Mouse (Mus musculus): ENCODE measurements around the gene Foxd1.

Gene Foxd1

GRCm38 (mm10) chr13:98389092-98389491, 35.0 kb downstream of the Foxd1 start:
- DNase-seq (ENCODE audit: low spot score in 2 of 2): no peak

GRCm38 (mm10) chr13:98390363-98390762, 36.3 kb downstream of the Foxd1 start:
- DNase-seq (ENCODE audit: low spot score in 2 of 2): no peak

- DNase-seq (ENCODE audit: low spot score in 2 of 2): no peak
Observed at GRCm38 (mm10) chr13:98390771-98391634, 37.0 kb downstream of the Foxd1 start.

GRCm38 (mm10) chr13:98391635-98391990, 37.6 kb downstream of the Foxd1 start:
- DNase-seq (ENCODE audit: low spot score in 2 of 2): no peak

- no peak for DNase-seq (ENCODE audit: low spot score in 2 of 2)
Observed at GRCm38 (mm10) chr13:98392031-98392430, 38.0 kb downstream of the Foxd1 start.

- no peak for DNase-seq (ENCODE audit: low spot score in 2 of 2)
Observed at GRCm38 (mm10) chr13:98393356-98394070, 39.5 kb downstream of the Foxd1 start.
